Mouse (Mus musculus): ENCODE measurements at regions not wholly inside any gene's neighbourhood (a gene's known extent, or its start where the extent isn't known, plus 50 kb on each side); places are given as distances from the start of the nearest gene placed in this dataset.

- no peak for DNase-seq (ENCODE audit: low read depth, low spot score)
- TF ChIP-seq MAFK (IDR thresholded peaks at IDR 0.05; ENCODE audit: insufficient read depth, low read depth, low read length) (no peak), ZC3H11A (IDR thresholded peaks at IDR 0.05; ENCODE audit: borderline replicate concordance, low read depth, low read length) (no peak), CHD2 (IDR thresholded peaks at IDR 0.05; ENCODE audit: low read depth, low read length) (no peak), ZNF384 (IDR thresholded peaks at IDR 0.05; ENCODE audit: low read depth, low read length) (no peak), HCFC1 (IDR thresholded peaks at IDR 0.05; ENCODE audit: borderline replicate concordance, insufficient read depth, low read length) (no peak)
- Histone ChIP-seq H3K9ac (ENCODE audit: insufficient read depth, low read depth, low read length, poor library complexity, severe bottlenecking) (no peak overlapping the region), H3K9me3 (ENCODE audit: control insufficient read depth, insufficient read depth, low read depth, low read length) (no peaks in the 10 kb centered on the region), H3K36me3 (ENCODE audit: control insufficient read depth, insufficient read depth, low read length, poor library complexity, severe bottlenecking) (no peaks in the 10 kb centered on the region), H3K4me1 (ENCODE audit: control insufficient read depth in 2 of 2, insufficient read depth in 2 of 2, low read length in 2 of 2, poor library complexity in 1 of 2) (no peaks in the 10 kb centered on the region), H3K4me3 (ENCODE audit: insufficient read depth in 1 of 2, low read depth in 1 of 2, low read length in 2 of 2, poor library complexity in 1 of 2, severe bottlenecking in 1 of 2) (no peak overlapping the region), H3K27ac (ENCODE audit: insufficient read depth, low read depth, low read length, poor library complexity, severe bottlenecking) (no peak overlapping the region)
- in situ Hi-C loops (cut with MboI; ENCODE audit: low sequenced_read_pairs in 2 of 2, unreplicated experiment in 2 of 2) = no loop called here
Observed at GRCm38 (mm10) chr11:12722320-12722719, 257.6 kb upstream of the Cobl start.

- TF ChIP-seq ZC3H11A (IDR thresholded peaks at IDR 0.05; ENCODE audit: borderline replicate concordance, low read depth, low read length) = no peak
- no peak for TF ChIP-seq HCFC1 (IDR thresholded peaks at IDR 0.05; ENCODE audit: borderline replicate concordance, insufficient read depth, low read length)
- Histone ChIP-seq H3K9me3 (ENCODE audit: control insufficient read depth, insufficient read depth, low read depth, low read length) (no peaks in the 10 kb centered on the region), H3K27ac (ENCODE audit: insufficient read depth, low read depth, low read length, poor library complexity, severe bottlenecking) (no peak overlapping the region), H3K36me3 (ENCODE audit: control insufficient read depth, insufficient read depth, low read length, poor library complexity, severe bottlenecking) (no peaks in the 10 kb centered on the region), H3K4me3 (ENCODE audit: insufficient read depth in 1 of 2, low read depth in 1 of 2, low read length in 2 of 2, poor library complexity in 1 of 2, severe bottlenecking in 1 of 2) (no peak overlapping the region), H3K4me1 (ENCODE audit: control insufficient read depth in 2 of 2, insufficient read depth in 2 of 2, low read length in 2 of 2, poor library complexity in 1 of 2) (no peaks in the 10 kb centered on the region), H3K9ac (ENCODE audit: insufficient read depth, low read depth, low read length, poor library complexity, severe bottlenecking) (no peak overlapping the region)
- in situ Hi-C loops (cut with MboI; ENCODE audit: low sequenced_read_pairs in 2 of 2, unreplicated experiment in 2 of 2) = no loop called here
- no peak for DNase-seq (ENCODE audit: low read depth, low spot score)
Observed at GRCm38 (mm10) chr11:12720169-12720568, 255.4 kb upstream of the Cobl start.

DNA sequence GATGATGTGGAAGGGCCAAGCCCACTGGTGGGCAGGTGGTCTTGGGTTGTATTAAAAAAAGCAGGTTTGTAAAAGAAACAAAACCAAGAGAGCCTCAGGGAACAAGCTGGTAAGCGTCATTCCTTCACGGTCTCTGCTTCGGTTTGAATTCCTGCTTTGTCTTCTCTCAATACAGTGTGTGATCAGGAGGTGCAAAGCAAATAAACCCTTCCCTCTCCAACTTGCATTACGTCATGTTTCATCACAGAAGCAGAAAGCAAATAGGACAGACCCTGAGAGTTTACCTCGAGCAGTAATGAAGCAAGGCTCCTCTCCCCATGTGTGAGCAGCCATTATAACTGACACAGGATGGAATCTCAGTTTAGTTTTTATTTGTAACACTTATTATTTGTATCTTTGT is 231.6 kb upstream of the Cobl start:
- TF ChIP-seq HCFC1 (IDR thresholded peaks at IDR 0.05; ENCODE audit: borderline replicate concordance, insufficient read depth, low read length) (no peak), ZNF384 (IDR thresholded peaks at IDR 0.05; ENCODE audit: low read depth, low read length) (no peak), ZC3H11A (IDR thresholded peaks at IDR 0.05; ENCODE audit: borderline replicate concordance, low read depth, low read length) (no peak), CHD2 (IDR thresholded peaks at IDR 0.05; ENCODE audit: low read depth, low read length) (no peak), MAFK (IDR thresholded peaks at IDR 0.05; ENCODE audit: insufficient read depth, low read depth, low read length) (no peak)
- no peak for DNase-seq (ENCODE audit: low read depth, low spot score)
- H3K4me1 ChIP-seq (ENCODE audit: control insufficient read depth in 2 of 2, insufficient read depth in 2 of 2, low read length in 2 of 2, poor library complexity in 1 of 2) = no peaks in the 10 kb centered on the region
- no peak overlapping the region for H3K27ac ChIP-seq (ENCODE audit: insufficient read depth, low read depth, low read length, poor library complexity, severe bottlenecking)
- no peaks in the 10 kb centered on the region for H3K36me3 ChIP-seq (ENCODE audit: control insufficient read depth, insufficient read depth, low read length, poor library complexity, severe bottlenecking)
- H3K4me3 ChIP-seq (ENCODE audit: insufficient read depth in 1 of 2, low read depth in 1 of 2, low read length in 2 of 2, poor library complexity in 1 of 2, severe bottlenecking in 1 of 2) = no peak overlapping the region
- in situ Hi-C loops (cut with MboI; ENCODE audit: low sequenced_read_pairs in 2 of 2, unreplicated experiment in 2 of 2) = no loop called here
- no peak overlapping the region for H3K9ac ChIP-seq (ENCODE audit: insufficient read depth, low read depth, low read length, poor library complexity, severe bottlenecking)
- H3K9me3 ChIP-seq (ENCODE audit: control insufficient read depth, insufficient read depth, low read depth, low read length) = no peaks in the 10 kb centered on the region

DNA sequence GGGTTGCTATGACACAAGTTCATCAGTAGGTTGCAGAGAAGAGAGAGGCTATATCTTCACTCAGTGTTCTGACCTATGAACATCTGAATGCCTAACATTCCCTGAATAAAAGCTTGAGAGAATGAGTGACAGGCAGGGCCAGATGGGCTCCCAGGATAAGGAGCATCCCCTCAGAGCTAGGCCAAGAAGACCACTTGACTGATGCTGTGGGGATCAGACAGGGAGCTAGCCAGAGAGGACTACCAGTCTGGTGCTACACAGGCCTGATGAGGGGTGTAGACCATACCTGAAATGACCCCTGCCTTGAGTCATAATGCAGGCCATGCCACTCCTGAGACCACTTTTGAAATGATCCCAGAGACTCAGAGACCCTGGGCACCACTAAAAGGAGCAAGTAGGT is 228.1 kb upstream of the Cobl start:
- DNase-seq (ENCODE audit: low read depth, low spot score) = no peak
- Histone ChIP-seq H3K9ac (ENCODE audit: insufficient read depth, low read depth, low read length, poor library complexity, severe bottlenecking) (no peak overlapping the region), H3K4me3 (ENCODE audit: insufficient read depth in 1 of 2, low read depth in 1 of 2, low read length in 2 of 2, poor library complexity in 1 of 2, severe bottlenecking in 1 of 2) (no peak overlapping the region), H3K36me3 (ENCODE audit: control insufficient read depth, insufficient read depth, low read length, poor library complexity, severe bottlenecking) (no peaks in the 10 kb centered on the region), H3K9me3 (ENCODE audit: control insufficient read depth, insufficient read depth, low read depth, low read length) (no peaks in the 10 kb centered on the region), H3K27ac (ENCODE audit: insufficient read depth, low read depth, low read length, poor library complexity, severe bottlenecking) (no peak overlapping the region), H3K4me1 (ENCODE audit: control insufficient read depth in 2 of 2, insufficient read depth in 2 of 2, low read length in 2 of 2, poor library complexity in 1 of 2) (no peaks in the 10 kb centered on the region)
- TF ChIP-seq HCFC1 (IDR thresholded peaks at IDR 0.05; ENCODE audit: borderline replicate concordance, insufficient read depth, low read length) = no peak
- no peak for TF ChIP-seq ZNF384 (IDR thresholded peaks at IDR 0.05; ENCODE audit: low read depth, low read length)
- no peak for TF ChIP-seq CHD2 (IDR thresholded peaks at IDR 0.05; ENCODE audit: low read depth, low read length)
- no peak for TF ChIP-seq MAFK (IDR thresholded peaks at IDR 0.05; ENCODE audit: insufficient read depth, low read depth, low read length)
- no peak for TF ChIP-seq ZC3H11A (IDR thresholded peaks at IDR 0.05; ENCODE audit: borderline replicate concordance, low read depth, low read length)
- in situ Hi-C loops (cut with MboI; ENCODE audit: low sequenced_read_pairs in 2 of 2, unreplicated experiment in 2 of 2) = no loop called here

GRCm38 (mm10) chr11:12686717-12687116 is 222.0 kb upstream of the Cobl start:
- TF ChIP-seq HCFC1 (IDR thresholded peaks at IDR 0.05; ENCODE audit: borderline replicate concordance, insufficient read depth, low read length) (no peak), MAFK (IDR thresholded peaks at IDR 0.05; ENCODE audit: insufficient read depth, low read depth, low read length) (peak; percentile 98)
- no peaks in the 10 kb centered on the region for H3K4me1 ChIP-seq (ENCODE audit: control insufficient read depth in 2 of 2, insufficient read depth in 2 of 2, low read length in 2 of 2, poor library complexity in 1 of 2)
- H3K36me3 ChIP-seq (ENCODE audit: control insufficient read depth, insufficient read depth, low read length, poor library complexity, severe bottlenecking) = no peaks in the 10 kb centered on the region
- H3K4me3 ChIP-seq (ENCODE audit: insufficient read depth in 1 of 2, low read depth in 1 of 2, low read length in 2 of 2, poor library complexity in 1 of 2, severe bottlenecking in 1 of 2) = no peak overlapping the region
- in situ Hi-C loops (cut with MboI; ENCODE audit: low sequenced_read_pairs in 2 of 2, unreplicated experiment in 2 of 2) = no loop called here
- no peaks in the 10 kb centered on the region for H3K9me3 ChIP-seq (ENCODE audit: control insufficient read depth, insufficient read depth, low read depth, low read length)
- DNase-seq (ENCODE audit: low read depth, low spot score) = no peak
- no peak overlapping the region for H3K27ac ChIP-seq (ENCODE audit: insufficient read depth, low read depth, low read length, poor library complexity, severe bottlenecking)
- no peak overlapping the region for H3K9ac ChIP-seq (ENCODE audit: insufficient read depth, low read depth, low read length, poor library complexity, severe bottlenecking)

Data from ES-E14 (cell line).